Mouse (Mus musculus): ENCODE measurements around the gene Cks2. TPM values are rescaled to one million over a fixed set of nuclear protein-coding genes. Genes with fewer than 3 reads are reported as not detected.
"Not testable (repeated sequence)": the region's sequence is repeated elsewhere in the genome, so short reads cannot be mapped to it uniquely, and the experiment has no call there.

The Cks2 gene
- total RNA-seq (2021): 10 to 100 TPM; 14.5 to 17.7 TPM
- long read RNA-seq, experiment 1, transcript Cks2-201 (3 exons, 692 nt): major isoform, 12 of 12 reads
- long read RNA-seq, experiment 1, partial matches to known transcripts: 0 of 12 reads
- long read RNA-seq, experiment 1, other reads (novel, unspliced or antisense): 0 of 12 reads
- long read RNA-seq, experiment 2, partial matches to known transcripts: 0 of 1 reads
- long read RNA-seq, experiment 2, other reads (novel, unspliced or antisense): 0 of 1 reads

GRCm38 (mm10) chr13:51644829-51645789, at the start of gene Cks2:
Cks2 (plus strand) TSS chr13:51645232.
- DNase-seq: peak; percentile 90

GRCm38 (mm10) chr13:51595404-51595803, 49.6 kb upstream of the Cks2 start:
- no peak for DNase-seq

GRCm38 (mm10) chr13:51598063-51598462, 47.0 kb upstream of the Cks2 start:
- DNase-seq: no peak

- no peak for DNase-seq
Measured at GRCm38 (mm10) chr13:51600169-51600568, 44.9 kb upstream of the Cks2 start.

GRCm38 (mm10) chr13:51602764-51603163, 42.3 kb upstream of the Cks2 start:
- DNase-seq: no peak

GRCm38 (mm10) chr13:51603221-51603893, 41.7 kb upstream of the Cks2 start:
- DNase-seq: no peak

- DNase-seq: no peak
Measured at GRCm38 (mm10) chr13:51603894-51604244, 41.2 kb upstream of the Cks2 start.

GRCm38 (mm10) chr13:51609231-51609630, 35.8 kb upstream of the Cks2 start:
- no peak for DNase-seq

GRCm38 (mm10) chr13:51611060-51611459, 34.0 kb upstream of the Cks2 start:
- DNase-seq: no peak

- DNase-seq: no peak
Measured at GRCm38 (mm10) chr13:51611500-51611899, 33.5 kb upstream of the Cks2 start.

GRCm38 (mm10) chr13:51615815-51616214, 29.2 kb upstream of the Cks2 start:
- DNase-seq: no peak

GRCm38 (mm10) chr13:51616417-51617044, 28.5 kb upstream of the Cks2 start:
- no peak for DNase-seq

GRCm38 (mm10) chr13:51617306-51617705, 27.7 kb upstream of the Cks2 start:
- DNase-seq: no peak

GRCm38 (mm10) chr13:51617861-51618260, 27.2 kb upstream of the Cks2 start:
- DNase-seq: peak; percentile 67

- no peak for DNase-seq
Measured at GRCm38 (mm10) chr13:51618602-51619001, 26.4 kb upstream of the Cks2 start.

GRCm38 (mm10) chr13:51622626-51623025, 22.4 kb upstream of the Cks2 start:
- no peak for DNase-seq

GRCm38 (mm10) chr13:51623678-51624077, 21.4 kb upstream of the Cks2 start:
- no peak for DNase-seq

GRCm38 (mm10) chr13:51628273-51628848, 16.7 kb upstream of the Cks2 start:
- DNase-seq: no peak

GRCm38 (mm10) chr13:51631354-51631992, 13.6 kb upstream of the Cks2 start:
- no peak for DNase-seq

- DNase-seq: no peak
Measured at GRCm38 (mm10) chr13:51632560-51633218, 12.3 kb upstream of the Cks2 start.

GRCm38 (mm10) chr13:51635384-51635783, 9.6 kb upstream of the Cks2 start:
- not testable (repeated sequence) for DNase-seq

All from gastrocnemius, postnatal 10 days (tissue).